Mouse (Mus musculus) adrenal gland, adult 18-20 months (tissue): ENCODE results near the gene Pigh. TPM values are rescaled to one million over a fixed set of nuclear protein-coding genes. Genes with fewer than 3 reads are reported as not detected.

Experiments used
- DNase-seq, 2 experiments: peaks; one replicate each; pipeline ENCODE4 v3.0.0; 2021 to 2022; ENCODE audit warnings: low spot score in 2 of 2
- total RNA-seq, 2 experiments: library from RNA; stranded (reverse); gene quantifications; 1 replicate in 1 of 2; 2 replicates in 1 of 2; pipeline ENCODE4 v1.2.3; 2021

The Pigh gene
- total RNA-seq, 2 experiments from 2014 or later = 7.5 to 9.6 TPM

DNA sequence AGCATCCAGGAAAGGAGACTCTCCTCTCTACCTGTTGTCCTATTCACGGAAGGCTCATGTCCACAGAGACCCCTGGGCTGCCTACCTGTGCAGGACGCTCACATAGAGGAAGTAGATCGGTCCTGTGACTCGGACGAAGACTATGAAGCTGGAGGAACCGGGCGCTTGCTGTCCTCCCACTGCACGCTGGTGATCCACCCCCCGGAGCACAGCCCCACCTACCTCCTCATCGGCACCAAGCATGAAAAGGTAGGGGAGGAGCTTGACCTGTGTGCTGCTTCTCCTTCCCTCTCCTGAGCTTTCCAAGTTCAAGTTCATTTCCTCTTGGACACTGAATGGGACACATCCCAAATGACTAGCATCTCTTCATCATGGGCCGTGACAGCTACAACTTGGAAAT is 21.1 kb downstream of the Pigh start:
- no peak for DNase-seq

DNA sequence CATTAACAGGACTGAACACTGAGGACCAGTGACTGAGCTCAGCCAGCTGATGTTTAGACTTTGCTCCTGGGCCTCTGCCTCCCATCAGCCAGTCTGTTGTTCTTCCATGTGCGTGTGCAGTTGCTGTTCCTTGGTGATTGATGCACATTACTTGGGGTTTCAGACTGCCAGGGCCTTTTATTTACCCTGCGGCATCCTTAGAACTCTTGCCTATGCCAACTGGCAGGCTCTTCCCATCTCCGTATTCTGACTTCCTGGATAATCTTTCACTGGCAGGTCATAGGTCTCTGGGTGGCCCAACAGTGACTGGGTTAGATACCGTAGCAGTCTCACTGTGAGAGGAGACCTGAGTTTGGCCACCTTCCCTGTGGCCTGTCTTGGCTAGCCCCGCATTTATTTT is 21.9 kb downstream of the Pigh start:
- DNase-seq = no peak

DNA sequence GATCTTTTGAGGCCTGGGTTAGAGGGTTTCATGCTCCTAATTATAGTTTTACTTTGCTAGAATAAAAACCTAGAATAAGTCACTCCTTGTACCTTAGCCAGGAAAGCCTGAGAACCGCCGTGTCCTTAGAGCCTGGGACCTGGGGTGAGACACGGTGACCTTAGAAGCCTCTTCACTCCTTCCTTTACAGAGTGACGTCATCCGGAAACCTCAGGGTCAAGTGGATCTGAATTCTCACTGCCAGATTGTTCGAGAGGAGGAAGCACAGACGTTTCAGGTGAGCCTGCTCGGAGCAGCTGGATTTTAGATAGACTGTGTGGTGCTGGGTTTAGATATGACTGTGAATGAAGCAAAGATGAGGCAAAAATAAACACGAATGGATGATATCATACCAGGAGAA is 23.0 kb downstream of the Pigh start:
- no peak for DNase-seq

DNA sequence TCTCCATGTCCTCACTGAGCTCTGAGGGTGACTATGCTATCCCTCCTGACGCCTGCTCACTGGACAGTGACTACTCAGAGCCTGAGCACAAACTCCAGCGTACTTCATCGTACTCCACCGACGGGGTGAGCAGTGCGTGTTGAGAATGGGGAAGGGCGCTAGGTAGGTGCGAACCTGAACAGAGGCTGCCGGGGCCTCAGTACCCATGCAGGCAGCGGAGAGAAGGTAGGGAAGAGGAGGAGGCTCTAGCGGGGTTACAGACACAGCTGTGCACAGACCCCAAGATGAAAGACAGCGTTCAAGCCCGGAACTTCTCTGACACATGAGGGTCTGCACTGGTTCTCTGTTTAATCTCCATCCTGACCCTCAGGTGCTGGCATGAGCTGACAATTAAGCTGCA is 25.0 kb downstream of the Pigh start:
- DNase-seq = no peak

DNA sequence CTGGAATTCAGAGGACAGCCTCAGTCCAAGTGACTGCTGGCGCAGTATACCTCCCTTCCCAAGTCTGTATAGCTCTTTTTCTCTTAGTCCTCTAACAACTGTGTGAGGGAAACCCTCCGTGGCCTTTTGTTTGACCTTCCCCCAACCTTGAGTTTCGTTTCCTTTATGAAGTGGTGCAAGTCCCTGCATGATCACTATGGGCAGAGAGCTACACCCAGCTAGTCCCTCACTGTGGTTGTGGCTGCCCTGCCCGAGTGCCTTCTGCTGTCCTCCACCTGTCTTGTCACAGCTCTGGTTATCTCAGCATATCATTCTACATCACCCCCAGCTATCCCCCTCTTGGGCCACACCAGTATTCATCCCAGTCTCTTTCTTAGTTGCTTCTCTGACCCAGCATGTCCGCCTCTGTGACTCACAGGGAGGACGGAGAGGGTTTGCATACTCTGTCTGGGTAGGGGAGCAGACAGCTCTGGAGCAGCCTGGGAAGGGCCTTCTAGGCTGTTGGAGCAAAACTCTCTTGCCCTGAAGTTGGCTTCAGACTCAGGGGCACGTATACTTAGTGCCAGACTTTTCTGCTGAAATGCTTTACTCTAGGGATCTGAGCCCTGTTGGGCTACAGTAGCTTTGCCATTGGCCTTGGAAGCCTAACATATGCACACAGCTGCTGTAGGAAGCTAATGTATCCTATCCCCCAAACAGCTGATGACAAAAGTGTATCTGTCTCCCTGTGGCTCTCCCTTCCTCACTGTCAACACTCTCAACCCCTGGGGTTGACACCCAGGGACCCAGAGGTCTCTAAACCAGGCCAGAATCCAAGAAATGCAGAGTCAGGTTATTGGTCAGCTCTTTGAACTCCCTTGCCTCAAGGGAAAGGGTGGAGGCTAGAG is 28.4 kb downstream of the Pigh start:
- no peak for DNase-seq

DNA sequence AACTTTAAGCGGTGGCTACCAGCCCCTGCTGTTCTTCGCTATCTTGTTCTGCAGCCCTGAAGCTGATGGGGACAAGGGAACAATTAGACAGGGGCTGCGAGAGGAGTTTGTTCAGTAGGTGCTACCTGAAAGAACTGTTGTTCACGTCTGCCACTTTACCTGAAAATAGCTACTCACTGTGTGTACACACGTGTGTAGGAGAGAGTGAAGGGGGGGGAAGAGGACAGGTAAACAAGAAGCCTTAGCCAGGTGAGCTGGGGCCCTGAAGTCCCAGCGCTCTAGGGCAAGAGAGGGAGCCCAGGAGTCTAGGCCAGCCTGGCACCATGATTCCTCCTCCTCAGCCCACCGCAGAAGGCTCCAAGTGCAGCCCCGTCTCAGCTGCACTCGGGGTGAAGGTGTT is 29.3 kb downstream of the Pigh start:
- no peak for DNase-seq

DNA sequence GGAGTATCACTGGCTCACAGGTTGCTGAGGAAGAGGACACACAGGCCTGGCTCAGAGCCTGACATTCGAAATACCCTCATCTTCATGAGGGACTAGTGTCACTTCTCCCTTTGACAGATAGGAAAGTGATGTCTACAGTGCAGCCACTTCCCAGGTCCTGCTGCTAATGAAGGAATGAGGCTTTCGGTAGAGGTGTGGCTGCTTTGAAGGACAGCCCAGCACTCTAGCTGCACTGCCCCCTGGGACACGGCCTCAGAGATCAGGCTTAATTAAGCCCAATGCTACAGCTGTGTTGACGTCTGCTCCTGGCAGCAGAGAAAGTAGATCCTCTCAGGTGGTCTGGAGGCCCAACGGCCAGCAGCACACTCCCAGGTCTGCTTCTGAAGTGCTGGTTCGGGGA is 29.9 kb downstream of the Pigh start:
- DNase-seq = no peak

DNA sequence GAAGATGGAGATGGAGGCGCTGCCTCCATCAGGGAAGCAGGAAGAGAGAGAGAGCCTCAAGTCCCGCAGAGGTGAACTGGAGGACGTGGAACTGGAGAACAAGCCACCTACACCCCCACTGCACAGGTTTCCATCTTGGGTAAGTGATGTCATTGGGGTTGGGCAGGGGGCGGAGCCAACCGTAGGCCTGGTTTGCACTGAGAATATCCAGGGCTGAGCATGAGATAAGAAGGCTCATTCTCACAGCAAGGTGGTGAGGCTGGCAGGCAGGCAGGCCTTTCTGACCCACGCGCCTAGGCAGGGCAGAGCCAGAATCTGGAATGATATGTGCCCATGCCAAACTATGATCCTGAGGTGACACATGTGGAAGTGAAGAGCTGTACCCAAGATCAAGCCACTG is 34.2 kb downstream of the Pigh start:
- no peak for DNase-seq

DNA sequence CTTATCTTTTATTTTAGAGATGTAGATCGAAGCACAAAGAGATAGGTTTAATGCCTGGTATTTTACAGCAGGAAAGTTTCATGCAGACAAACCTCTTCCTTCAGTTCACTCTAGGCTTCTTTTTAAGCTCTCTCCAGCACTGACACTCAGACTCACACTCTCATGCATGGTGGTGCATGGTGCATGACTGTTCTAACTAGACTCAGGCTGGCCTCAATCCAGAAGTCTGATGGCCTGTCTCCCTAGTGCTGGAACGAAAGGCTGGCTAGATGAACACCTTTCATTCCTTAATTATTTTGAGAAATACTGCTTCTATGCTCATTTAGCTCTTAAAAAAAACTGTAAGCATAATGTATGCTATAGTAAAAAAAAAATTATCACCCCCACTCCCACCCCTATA is 37.4 kb downstream of the Pigh start:
- no peak for DNase-seq

DNA sequence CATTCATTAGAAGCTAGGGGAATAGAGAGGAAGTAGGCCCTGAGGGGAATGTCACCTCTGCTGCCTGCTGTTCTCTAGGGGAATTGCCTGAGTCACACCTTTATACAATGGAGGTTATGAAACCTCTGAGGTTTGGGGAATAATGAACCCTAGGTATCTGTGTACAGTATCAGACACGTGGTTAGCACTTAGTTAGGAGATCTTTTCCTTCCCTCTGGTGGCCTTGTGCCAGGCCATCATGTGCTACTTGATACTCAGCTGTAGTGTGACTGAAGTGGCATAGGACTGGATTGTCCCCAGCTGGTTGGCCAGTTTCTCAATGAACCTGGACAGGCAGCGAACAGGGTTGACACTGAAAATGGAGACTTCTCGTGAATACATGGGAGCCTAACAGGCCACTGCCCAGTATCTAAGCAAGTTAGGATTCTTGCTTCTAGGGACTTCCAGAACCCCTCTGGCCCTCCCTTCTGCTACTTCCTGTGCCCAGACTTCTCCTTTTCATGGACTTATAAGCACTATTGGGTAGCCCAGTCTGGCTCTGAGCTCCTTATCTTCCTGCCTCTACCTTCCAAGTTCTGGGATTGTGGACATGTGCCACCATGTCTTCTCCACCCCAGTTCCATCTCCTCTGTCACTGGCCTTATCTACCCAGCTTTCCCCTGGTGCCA is 38.8 kb downstream of the Pigh start:
- DNase-seq = no peak

DNA sequence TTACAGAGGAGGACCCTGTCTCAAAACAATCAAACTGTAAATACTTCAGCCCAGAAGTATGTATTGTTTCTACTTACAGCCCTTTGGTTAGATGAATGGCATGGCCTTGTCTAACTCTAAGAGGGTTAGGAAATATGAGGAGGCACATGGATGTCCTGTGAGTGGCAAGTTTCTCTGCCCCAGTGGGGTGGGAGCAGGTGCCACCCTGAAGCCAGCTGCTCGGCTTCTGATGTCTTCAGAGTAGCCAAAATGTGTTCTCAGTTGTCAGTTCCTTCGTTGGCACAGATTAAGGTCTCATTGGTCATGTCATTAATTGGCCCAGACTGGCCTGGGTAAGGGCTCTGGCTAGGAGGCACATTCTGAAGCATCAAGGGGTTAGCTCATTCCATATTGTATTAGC is 39.6 kb downstream of the Pigh start:
- no peak for DNase-seq

DNA sequence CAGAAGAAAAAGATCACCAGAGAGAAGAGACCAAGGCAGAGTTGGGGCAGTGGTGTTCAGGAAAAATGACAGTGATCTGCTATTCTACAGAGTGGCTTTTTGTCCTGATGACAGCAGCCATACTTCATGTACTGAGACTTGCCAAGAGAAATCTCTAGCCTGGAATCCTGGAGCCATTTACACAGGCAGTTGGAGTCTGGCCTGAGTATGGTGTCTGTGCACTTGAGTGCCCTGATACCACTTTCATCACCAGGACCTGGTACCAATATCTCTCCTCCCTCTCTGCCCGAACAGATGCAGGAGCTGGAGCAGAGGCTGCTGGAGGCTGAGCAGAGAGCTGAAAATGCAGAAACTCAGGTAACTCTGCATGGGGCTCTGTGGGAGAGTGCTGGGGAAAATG is 40.6 kb downstream of the Pigh start:
- DNase-seq = no peak

DNA sequence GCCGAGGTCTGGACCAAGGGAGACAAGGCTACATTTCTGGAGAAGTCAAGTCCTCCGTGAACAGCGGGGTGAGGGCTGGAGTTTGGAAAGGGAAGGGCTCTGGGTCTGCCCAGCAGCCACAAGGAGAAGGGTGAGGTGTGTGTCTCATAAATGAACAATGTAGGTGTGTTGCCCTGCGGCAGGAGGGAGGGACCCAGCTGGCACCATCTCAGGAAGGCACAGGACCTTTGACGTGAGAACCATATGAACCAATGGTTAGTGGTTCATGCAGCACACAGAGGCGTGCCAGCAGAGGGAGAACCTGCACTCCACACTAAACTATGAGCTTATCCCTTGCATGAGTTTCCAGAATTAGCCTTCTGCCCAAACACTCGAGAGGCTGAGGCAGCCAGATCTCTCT is 42.2 kb downstream of the Pigh start:
- DNase-seq = no peak

DNA sequence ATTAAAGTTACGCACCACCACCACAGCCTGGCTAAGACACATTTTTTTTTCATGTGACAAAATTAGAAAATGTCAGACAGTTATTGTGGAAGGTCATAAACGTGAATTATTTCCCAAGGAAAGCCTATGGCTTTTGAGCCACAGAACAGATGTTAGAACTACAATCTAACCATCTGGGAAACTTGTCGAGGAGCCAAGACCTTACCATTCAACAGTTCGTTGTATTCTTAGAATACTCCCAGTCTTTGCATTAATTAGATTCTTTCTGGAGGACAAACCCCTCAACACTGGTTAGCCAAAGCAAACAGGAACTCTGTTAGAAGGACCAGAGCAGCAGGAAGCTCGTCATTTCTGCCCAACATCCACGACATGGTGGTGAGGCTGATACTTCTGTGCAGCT is 43.3 kb downstream of the Pigh start:
- DNase-seq = no peak

DNA sequence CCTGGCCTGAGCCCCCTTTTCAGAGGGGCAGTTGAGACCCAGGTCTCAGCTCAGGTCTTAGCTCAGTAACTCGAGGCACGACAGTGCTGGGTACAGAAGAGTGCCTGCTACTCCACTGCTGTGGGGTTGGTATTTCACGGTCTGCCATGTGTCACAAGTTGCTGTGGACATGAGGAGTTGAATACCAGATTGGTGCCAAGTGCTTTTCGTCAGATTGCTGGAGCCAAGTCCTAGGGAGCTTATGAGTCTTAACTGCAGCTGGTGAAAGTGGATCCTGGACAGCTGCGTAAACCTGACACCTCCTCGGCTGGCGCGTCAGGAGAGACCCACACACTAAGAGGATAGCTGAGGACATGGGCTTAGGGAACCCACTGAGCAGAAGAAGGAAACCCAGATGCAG is 44.8 kb downstream of the Pigh start:
- no peak for DNase-seq

DNA sequence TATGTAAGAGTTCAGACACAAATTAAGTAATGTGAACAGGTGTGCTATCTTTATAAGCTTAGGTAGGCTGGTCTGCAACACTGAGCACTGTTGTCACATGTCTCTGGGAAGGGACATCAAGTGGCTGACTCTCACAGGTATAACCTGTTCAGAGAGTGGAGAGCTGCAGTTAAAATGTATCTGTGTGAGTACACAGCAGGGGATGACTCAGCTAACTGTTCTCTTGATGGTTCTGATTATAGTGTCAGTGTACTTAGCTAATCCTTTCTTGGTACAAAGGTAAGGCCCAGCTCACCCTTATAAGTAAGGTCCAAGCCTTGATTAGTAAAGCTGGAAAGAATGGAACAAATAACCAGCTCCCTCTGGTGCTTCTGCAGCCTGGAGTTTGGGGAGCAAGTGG is 48.0 kb downstream of the Pigh start:
- no peak for DNase-seq

DNA sequence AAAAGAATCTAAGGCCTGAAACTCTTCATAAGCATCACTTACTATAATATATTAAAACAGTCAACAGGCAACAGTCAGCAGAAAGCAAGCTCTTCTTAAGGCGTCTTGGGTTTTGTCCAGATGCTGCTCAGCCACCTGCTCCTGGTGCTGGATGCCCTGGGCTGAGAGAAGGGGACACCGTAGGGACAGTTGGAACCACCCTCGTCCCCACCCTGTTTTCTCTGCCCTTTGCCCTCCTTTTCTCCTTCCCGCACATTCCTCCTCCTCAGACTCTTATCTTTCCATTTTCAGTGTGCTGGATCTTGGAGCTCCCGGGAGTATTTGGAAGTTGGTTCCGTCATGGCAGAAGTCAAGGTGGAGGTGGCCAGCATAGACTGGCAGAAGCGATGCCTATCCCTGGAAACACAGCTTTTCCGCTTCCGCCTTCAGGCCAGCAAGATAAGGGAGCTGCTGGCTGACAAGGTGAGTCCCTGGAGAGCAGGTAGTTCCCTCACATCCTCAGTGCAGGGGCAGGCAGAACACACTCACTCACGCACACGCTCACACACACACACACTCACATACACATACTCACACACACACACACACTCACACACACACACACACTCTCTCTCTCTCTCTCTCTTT is 49.1 kb downstream of the Pigh start:
- DNase-seq = no peak

DNA sequence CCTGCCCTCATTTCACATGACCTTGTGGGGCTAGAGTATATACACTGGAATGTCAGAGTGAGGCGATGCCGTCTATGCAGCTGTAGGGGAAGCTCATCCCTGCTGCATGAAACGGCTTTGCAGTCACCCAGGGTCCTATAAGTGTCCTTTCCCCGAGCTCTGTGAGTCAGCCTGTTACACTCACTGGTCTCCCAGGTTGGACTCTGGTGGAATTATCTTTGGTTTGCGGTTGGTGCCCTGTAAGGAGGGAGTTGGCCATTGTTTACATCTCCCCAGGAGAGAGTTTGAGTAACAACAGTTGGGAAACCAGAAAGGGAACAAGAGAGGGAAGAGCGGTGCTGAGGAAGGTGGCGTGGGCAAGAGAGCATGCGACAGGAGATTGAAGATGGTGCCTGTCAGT is 49.7 kb downstream of the Pigh start:
- DNase-seq = no peak

DNA sequence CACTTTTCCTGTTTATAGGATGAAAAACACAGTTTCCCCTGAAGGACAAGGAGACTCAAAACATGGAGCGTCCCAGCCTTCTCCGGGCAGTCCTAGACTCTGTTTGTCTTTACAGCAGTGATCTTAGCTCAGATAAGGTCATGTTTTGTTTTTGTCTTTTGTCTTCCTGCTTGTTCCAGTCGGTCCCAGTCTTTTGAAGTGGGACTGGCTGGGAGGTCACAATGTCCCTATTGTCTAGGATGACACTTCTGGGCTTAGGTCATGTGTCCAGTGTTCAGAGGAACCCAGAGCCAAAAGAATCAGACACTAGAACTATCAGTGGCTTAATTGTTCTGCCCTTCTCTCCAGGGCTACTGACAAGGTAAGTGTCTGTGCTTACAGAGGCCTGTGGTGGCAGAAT is 54.1 kb downstream of the Pigh start:
- no peak for DNase-seq

DNA sequence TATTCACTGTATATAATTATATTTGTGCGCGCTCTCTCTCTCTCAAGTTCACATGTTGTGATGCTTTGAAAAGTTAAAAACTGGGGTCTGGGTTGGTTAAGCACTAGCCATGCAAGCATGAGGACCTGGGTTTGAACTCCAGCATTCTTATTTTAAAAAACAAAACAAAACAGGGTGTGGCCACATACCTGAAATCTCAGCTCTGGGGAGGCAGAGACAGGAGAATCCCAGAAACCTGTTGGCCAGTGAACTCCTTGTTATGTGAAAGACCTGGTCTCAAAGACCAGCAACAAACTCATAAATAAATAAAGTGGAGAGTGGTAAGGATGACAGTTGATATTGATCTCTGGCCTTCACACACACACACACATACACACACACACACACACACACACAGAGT is 55.1 kb downstream of the Pigh start:
- DNase-seq = no peak
